Mouse (Mus musculus): Measurements from ENCODE around the gene 4930518I15Rik. TPM values are rescaled to one million over a fixed set of nuclear protein-coding genes. Genes with fewer than 3 reads are reported as not detected.
"Not testable (repeated sequence)": the region's sequence is repeated elsewhere in the genome, so short reads cannot be mapped to it uniquely, and the experiment has no call there.

4930518I15Rik gene
- polyA plus RNA-seq, 1 experiment from 2014 or later: 0.82 TPM

- ChIA-PET CTCF (interaction anchor here (0.9 to 1.0 kb wide), 2 partner anchors 9 to 12 kb away, joined by 4 read pairs; no protein-coding TSS in a partner anchor), POLR2A (interaction anchor here (0.6 kb wide), 1 partner anchor 1168 kb away, joined by 3 read pairs; no protein-coding TSS in a partner anchor)
- in situ Hi-C loops (cut with MboI; ENCODE audit: low pct_unique_long_range_greater_than_20kb): no loop called here
- no peak for TF ChIP-seq CTCF (IDR thresholded peaks at IDR 0.05)
- H3K27me3 ChIP-seq: no peaks in the 10 kb centered on the region
- ATAC-seq (no peak), DNase-seq (ENCODE audit: low read depth, low spot score) (no peak)
These were observed 36.9 kb upstream of the 4930518I15Rik start for GRCm38 (mm10) chr2:156894496-156895265.

- ChIA-PET POLR2A (interaction anchor here (0.8 kb wide), 1 partner anchor 30 kb away, joined by 4 read pairs; the partner anchor contains the start of gene Rab5if), CTCF (no interaction called here)
- in situ Hi-C loops (cut with MboI; ENCODE audit: low pct_unique_long_range_greater_than_20kb): no loop called here
- no peaks in the 10 kb centered on the region for H3K27me3 ChIP-seq
- ATAC-seq: no peak
- no peak for TF ChIP-seq CTCF (IDR thresholded peaks at IDR 0.05)
- DNase-seq (ENCODE audit: low read depth, low spot score): no peak
These were observed 35.1 kb upstream of the 4930518I15Rik start for GRCm38 (mm10) chr2:156892821-156893220.

GRCm38 (mm10) chr2:156892240-156892639 lies 34.5 kb upstream of the 4930518I15Rik start:
- in situ Hi-C loops (cut with MboI; ENCODE audit: low pct_unique_long_range_greater_than_20kb): no loop called here
- no peak for ATAC-seq
- ChIA-PET POLR2A (interaction anchor here (0.6 to 0.8 kb wide), 2 partner anchors 29 to 113 kb away, joined by 4 to 5 read pairs; partner anchors contain the start of gene Rab5if), CTCF (no interaction called here)
- TF ChIP-seq CTCF (IDR thresholded peaks at IDR 0.05): no peak
- H3K27me3 ChIP-seq: no peaks in the 10 kb centered on the region
- DNase-seq (ENCODE audit: low read depth, low spot score): no peak

GRCm38 (mm10) chr2:156888490-156888889 lies 30.7 kb upstream of the 4930518I15Rik start:
- in situ Hi-C loops (cut with MboI; ENCODE audit: low pct_unique_long_range_greater_than_20kb): no loop called here
- POLR2A ChIA-PET: no interaction called here
- no peak for TF ChIP-seq CTCF (IDR thresholded peaks at IDR 0.05)
- DNase-seq (ENCODE audit: low read depth, low spot score) (no peak), ATAC-seq (no peak)
- H3K27me3 ChIP-seq: no peaks in the 10 kb centered on the region
- CTCF ChIA-PET: no interaction called here

GRCm38 (mm10) chr2:156887017-156887416 lies 29.3 kb upstream of the 4930518I15Rik start, which contains the start of gene Sla2:
TSS of gene Sla2 (minus strand) at chr2:156887192.
- CTCF ChIA-PET: interaction anchor here (0.9 to 1.1 kb wide), 2 partner anchors 18 to 109 kb away, joined by 3 read pairs; no protein-coding TSS in a partner anchor
- in situ Hi-C loops (cut with MboI; ENCODE audit: low pct_unique_long_range_greater_than_20kb): no loop called here
- POLR2A ChIA-PET: no interaction called here
- ATAC-seq (no peak), DNase-seq (ENCODE audit: low read depth, low spot score) (no peak)
- H3K27me3 ChIP-seq: no peaks in the 10 kb centered on the region
- no peak for TF ChIP-seq CTCF (IDR thresholded peaks at IDR 0.05)

GRCm38 (mm10) chr2:156886084-156886631 lies 28.4 kb upstream of the 4930518I15Rik start:
- H3K27me3 ChIP-seq: no peaks in the 10 kb centered on the region
- ChIA-PET POLR2A (no interaction called here), CTCF (no interaction called here)
- no peak for TF ChIP-seq CTCF (IDR thresholded peaks at IDR 0.05)
- in situ Hi-C loops (cut with MboI; ENCODE audit: low pct_unique_long_range_greater_than_20kb): no loop called here
- ATAC-seq (no peak), DNase-seq (ENCODE audit: low read depth, low spot score) (no peak)

- CTCF ChIA-PET; H3K27me3 ChIP-seq; POLR2A ChIA-PET; in situ Hi-C loops (cut with MboI; ENCODE audit: low pct_unique_long_range_greater_than_20kb); ATAC-seq; DNase-seq (ENCODE audit: low read depth, low spot score): not testable (repeated sequence)
These were observed 27.9 kb upstream of the 4930518I15Rik start for GRCm38 (mm10) chr2:156885666-156886065.

- ATAC-seq (no peak), DNase-seq (ENCODE audit: low read depth, low spot score) (no peak)
- CTCF ChIA-PET: interaction anchor here (1.4 kb wide), 1 partner anchor 213 kb away, joined by 3 read pairs; no protein-coding TSS in a partner anchor
- no peak for TF ChIP-seq CTCF (IDR thresholded peaks at IDR 0.05)
- POLR2A ChIA-PET: no interaction called here
- no peaks in the 10 kb centered on the region for H3K27me3 ChIP-seq
- in situ Hi-C loops (cut with MboI; ENCODE audit: low pct_unique_long_range_greater_than_20kb): no loop called here
These were observed 26.9 kb upstream of the 4930518I15Rik start for GRCm38 (mm10) chr2:156884396-156885211.

- DNase-seq (ENCODE audit: low read depth, low spot score) (no peak), ATAC-seq (no peak)
- no peaks in the 10 kb centered on the region for H3K27me3 ChIP-seq
- TF ChIP-seq CTCF (IDR thresholded peaks at IDR 0.05): no peak
- ChIA-PET POLR2A (interaction anchor here (0.6 kb wide), 2 partner anchors 95 to 249 kb away, joined by 3 read pairs; no protein-coding TSS in a partner anchor), CTCF (interaction anchor here (1.3 kb wide), 1 partner anchor 12 kb away, joined by 4 read pairs; no protein-coding TSS in a partner anchor)
- in situ Hi-C loops (cut with MboI; ENCODE audit: low pct_unique_long_range_greater_than_20kb): no loop called here
These were observed 24.8 kb upstream of the 4930518I15Rik start for GRCm38 (mm10) chr2:156882431-156883001.

GRCm38 (mm10) chr2:156879541-156879940 lies 21.8 kb upstream of the 4930518I15Rik start:
- H3K27me3 ChIP-seq: no peaks in the 10 kb centered on the region
- ATAC-seq (no peak), DNase-seq (ENCODE audit: low read depth, low spot score) (no peak)
- ChIA-PET POLR2A (no interaction called here), CTCF (interaction anchor here (0.9 kb wide), 1 partner anchor 17 kb away, joined by 3 read pairs; the partner anchor contains the start of gene Rab5if)
- in situ Hi-C loops (cut with MboI; ENCODE audit: low pct_unique_long_range_greater_than_20kb): loop anchor here (5.0 to 10.0 kb wide), 2 partner anchors 118 to 205 kb away; partner anchors contain the start of gene Tldc2
- TF ChIP-seq CTCF (IDR thresholded peaks at IDR 0.05): no peak

Data from Patski (cell line).